Mouse (Mus musculus) Muller cell, postnatal 12 days (primary cell): Measurements from ENCODE around the gene Rab11fip5.

Source experiments
- DNase-seq: peaks from one replicate; pipeline ENCODE4 v3.0.0-alpha.2; 2015; ENCODE audit errors: inconsistent ontology term

Gene Rab11fip5

GRCm38 (mm10) chr6:85348133-85348532 is 26.3 kb downstream of the Rab11fip5 start:
- no peak for DNase-seq

- peak; percentile 58 for DNase-seq
Measured at GRCm38 (mm10) chr6:85346028-85346634, 28.3 kb downstream of the Rab11fip5 start.

- no peak for DNase-seq
Measured at GRCm38 (mm10) chr6:85344929-85345328, 29.5 kb downstream of the Rab11fip5 start.

- DNase-seq, result no peak
Measured at GRCm38 (mm10) chr6:85343027-85343426, 31.4 kb downstream of the Rab11fip5 start.

- DNase-seq, result no peak
Measured at GRCm38 (mm10) chr6:85341814-85342501, 32.5 kb downstream of the Rab11fip5 start.

GRCm38 (mm10) chr6:85340184-85340583 is 34.2 kb downstream of the Rab11fip5 start:
- DNase-seq, result no peak

- no peak for DNase-seq
Measured at GRCm38 (mm10) chr6:85339273-85339901, 35.0 kb downstream of the Rab11fip5 start.

- DNase-seq, result no peak
Measured at GRCm38 (mm10) chr6:85336944-85337343, 37.5 kb downstream of the Rab11fip5 start.

GRCm38 (mm10) chr6:85335352-85335751 is 39.1 kb downstream of the Rab11fip5 start:
- DNase-seq, result no peak

GRCm38 (mm10) chr6:85334851-85335250 is 39.6 kb downstream of the Rab11fip5 start:
- DNase-seq, result peak; percentile 54

GRCm38 (mm10) chr6:85334251-85334650 is 40.2 kb downstream of the Rab11fip5 start:
- no peak for DNase-seq

- DNase-seq, result peak; percentile 76
Measured at GRCm38 (mm10) chr6:85333732-85334131, 40.7 kb downstream of the Rab11fip5 start.

- DNase-seq, result peak; percentile 95
Measured at GRCm38 (mm10) chr6:85333000-85333669, 41.3 kb downstream of the Rab11fip5 start, which contains the start of gene Sfxn5. TSS of gene Sfxn5 (minus strand) at chr6:85333422.

- no peak for DNase-seq
Measured at GRCm38 (mm10) chr6:85332351-85332999, 42.0 kb downstream of the Rab11fip5 start.

GRCm38 (mm10) chr6:85331736-85332135 is 42.7 kb downstream of the Rab11fip5 start:
- DNase-seq, result no peak

- DNase-seq, result no peak
Measured at GRCm38 (mm10) chr6:85331221-85331735, 43.2 kb downstream of the Rab11fip5 start.

GRCm38 (mm10) chr6:85329666-85330185 is 44.7 kb downstream of the Rab11fip5 start:
- DNase-seq, result no peak

GRCm38 (mm10) chr6:85326564-85326963 is 47.9 kb downstream of the Rab11fip5 start:
- DNase-seq, result no peak

GRCm38 (mm10) chr6:85325109-85325508 is 49.3 kb downstream of the Rab11fip5 start:
- DNase-seq, result peak; percentile 66

GRCm38 (mm10) chr6:85320445-85320866 is 54.0 kb downstream of the Rab11fip5 start:
- DNase-seq, result peak; percentile 83

GRCm38 (mm10) chr6:85316211-85316610 is 58.2 kb downstream of the Rab11fip5 start:
- DNase-seq, result no peak
